Mouse (Mus musculus): ENCODE measurements around the gene Unc45b.
"Not testable (repeated sequence)": the region's sequence is repeated elsewhere in the genome, so short reads cannot be mapped to it uniquely, and the experiment has no call there.

Gene Unc45b

DNA sequence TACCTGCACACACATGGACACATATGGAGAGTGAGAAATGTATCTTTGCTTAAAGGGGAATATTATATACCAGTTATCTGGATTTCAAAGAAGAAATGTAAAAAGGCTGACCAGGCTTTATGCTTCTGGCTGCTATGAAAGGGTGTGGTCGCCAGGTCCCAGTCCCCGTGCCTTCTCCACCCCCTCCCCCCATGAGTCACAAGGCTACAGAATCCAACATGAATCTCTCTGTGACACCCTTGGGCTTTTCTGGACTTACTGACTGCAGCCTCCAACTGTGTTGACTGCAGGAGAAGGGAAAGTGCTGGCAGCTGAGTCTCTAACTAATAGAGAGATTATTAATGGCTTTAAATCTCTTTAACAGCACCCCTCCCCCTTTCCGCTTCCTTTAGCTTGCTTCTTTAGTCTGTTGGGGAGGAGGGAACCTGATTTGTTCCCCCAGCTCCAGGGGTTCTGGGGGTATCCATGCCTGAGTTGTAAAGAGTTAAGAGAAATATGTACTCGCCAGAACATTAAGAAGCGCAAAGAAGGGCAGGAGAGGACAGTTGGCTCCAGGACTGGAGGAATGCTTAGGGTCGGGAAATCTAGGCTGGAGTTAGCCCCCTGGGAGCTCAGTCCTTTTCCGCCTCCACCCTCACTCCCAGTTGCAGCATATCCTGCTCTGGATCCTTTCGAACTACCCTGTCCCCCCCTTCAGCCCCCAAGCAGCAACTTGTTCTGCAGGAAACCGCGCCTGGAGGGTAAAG lies 40.6 kb downstream of the Unc45b start, which contains the start of gene Slfn5:
TSS of gene Slfn5 (plus strand) at position 614 of the 746 bp plus-strand sequence.
- DNase-seq = no peak

DNA sequence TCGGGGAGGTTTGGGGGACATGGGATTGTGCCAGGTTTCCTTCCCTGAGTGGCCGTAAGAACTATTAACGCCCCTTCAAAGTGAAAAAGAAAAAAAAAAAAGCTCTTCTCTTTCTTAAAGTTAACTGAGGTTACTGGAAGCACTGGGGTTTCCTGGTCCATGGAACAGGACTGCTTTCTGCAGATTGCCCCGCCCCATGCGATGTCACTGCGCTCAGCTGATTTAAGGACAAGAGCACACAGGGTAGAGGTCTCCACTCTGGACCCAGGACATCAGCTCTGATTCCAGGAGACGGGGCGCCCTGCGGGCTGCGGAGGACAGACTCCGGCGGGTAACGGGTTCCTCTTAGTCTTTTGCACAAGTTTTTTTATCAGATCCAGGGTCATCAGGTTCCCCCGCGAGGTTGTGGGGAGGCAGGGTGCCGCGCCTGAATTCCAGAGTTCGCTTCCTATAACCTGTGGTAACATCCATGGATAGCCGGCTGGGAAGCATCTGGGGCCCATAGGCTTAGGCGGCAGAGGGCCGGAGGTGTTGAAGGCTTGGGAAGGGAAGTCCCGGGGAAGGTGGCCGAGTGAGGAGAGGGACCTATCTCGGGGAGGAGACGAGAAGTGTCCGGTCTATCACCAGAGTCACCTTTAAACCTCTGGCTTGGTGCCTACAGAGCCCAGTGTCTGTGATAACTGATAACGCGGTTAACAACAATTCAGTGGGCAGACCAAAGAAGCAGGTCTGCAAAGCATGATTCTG lies 41.7 kb downstream of the Unc45b start:
- DNase-seq = no peak

DNA sequence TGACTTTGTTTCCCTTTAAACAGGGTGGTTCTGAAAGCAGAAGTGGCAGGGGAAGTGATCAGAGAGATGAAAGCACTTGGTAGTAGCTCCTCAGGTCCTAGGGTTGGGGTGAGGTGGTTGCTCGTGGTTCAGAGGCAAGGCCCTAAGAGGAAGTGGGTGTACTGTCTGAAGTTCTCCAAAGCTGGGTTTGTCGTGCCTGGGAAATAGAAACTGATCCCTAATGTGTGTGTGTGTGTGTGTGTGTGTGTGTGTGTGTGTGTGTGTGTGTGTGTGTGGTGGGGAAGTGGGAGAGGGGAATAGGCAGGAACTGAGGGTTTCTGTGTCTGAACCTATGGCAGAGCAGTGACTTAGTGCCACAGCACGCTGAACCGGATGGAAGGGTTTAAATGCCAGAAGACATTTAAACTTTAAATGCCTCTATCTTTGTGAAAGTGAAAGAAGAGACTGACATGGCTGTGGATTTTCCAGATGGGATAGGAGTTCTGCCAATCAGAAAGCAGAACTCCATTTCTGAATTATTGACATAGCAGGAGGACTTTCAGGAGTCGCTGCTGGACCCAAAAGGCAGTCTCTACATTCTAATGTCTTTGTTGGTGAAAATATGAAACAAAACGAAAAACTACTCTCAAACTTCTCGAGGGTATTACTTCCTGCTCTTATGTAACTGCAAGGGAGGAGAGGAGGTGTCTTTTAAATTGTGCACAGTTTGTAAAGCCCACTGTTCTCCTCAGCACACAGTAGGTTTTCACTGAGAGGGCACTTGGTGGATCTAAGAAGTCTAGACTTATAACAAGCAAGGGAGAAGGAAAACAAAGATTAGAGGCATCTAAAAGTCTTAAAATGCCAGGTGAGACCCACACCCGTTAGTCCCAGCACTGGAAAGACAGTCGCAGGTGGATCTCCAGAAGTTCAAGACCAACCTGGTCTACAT lies 42.5 kb downstream of the Unc45b start:
- no peak for DNase-seq

DNA sequence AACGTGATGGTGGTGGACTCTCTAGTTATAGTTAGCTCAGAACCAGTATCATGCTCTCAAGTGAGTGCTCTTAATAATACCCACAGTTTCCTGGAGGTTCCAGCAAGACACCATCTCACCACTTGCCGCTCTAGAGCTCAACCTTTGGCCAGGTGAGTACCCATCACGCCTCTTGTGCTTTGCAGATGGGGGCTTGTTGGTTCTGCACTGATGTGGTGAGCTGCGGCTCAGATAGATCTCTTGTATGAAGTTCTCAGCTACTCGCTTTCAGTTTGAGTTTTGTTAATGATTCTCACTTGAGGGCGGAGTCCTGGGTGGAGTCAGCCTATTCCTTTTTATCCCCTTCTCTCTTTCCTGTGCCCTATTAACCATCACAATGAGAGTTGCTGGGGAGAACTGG lies 44.3 kb downstream of the Unc45b start:
- DNase-seq = no peak

DNA sequence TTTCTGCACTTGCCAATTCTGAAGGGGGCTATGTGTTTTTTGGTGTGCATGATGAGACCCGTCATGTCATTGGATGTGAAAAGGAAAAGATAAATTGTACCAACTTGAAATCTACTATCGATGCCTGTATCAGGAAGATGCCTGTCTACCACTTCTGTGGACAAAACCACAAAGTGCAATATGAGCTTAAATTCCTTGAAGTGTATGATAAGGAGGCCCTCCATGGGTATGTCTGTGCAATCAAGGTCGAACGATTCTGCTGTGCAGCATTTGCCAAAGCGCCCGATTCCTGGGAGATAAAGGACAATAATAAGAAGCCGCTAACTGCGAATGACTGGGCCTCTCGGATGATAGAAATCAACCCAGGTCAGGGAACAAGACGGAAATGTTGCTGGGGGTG lies 46.6 kb downstream of the Unc45b start:
- DNase-seq = no peak

DNA sequence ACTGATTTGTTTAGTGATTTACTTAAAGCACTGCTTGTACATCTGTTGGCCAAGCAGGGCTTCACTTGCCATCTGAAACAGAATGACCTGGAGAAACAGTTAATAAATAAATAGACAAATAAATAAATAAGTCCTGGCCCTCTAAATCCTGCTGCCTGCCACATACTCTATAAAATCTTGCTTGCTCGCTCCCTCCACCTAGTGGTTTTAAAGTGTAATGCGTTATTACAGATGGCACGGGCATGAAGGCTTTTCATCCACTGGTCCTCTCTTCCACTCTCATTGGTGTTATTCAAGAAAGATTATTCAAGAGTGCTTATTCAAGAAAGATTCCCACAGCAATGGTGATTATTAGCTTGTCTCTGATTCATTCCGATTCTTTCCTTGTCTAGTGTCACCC lies 49.3 kb downstream of the Unc45b start:
- peak; percentile 19 to 44 for DNase-seq

DNA sequence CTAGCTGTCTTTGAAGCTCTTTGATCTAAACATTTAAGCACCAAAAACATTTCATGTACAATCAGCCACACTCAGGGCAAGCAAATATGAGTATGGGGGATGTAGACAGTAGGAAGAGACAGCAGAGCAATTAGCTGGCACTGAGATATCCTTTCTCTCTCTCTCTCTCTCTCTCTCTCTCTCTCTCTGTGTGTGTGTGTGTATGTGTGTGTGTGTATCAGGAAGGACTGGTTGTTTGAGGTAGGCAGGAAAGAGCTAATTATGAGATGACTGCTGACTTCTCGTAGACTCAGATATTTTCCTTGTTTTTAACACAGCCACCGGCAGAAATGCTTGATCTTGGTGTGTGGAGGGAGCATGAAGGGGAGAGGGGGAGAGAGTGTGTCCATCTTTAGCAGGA lies 51.4 kb downstream of the Unc45b start:
- no peak for DNase-seq

DNA sequence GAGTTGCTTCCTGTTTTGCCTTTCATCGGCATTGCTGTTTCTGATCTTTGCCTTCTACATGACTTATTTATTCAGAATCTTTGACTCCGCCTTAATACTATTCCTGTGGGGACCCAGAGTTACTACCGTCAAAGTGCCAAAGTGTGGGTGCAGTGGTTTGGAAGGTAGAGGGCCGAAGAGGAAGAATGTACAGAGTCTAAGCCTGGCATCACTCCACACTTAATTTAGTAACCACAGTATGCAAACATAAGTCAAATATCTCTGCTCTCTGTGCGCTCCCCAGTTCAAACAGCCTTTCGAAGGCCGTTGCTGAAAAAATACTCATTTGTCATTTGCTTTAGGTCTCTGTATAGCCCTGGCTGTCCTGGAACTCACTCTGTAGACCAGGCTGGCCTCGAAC lies 51.9 kb downstream of the Unc45b start:
- DNase-seq = no peak

DNA sequence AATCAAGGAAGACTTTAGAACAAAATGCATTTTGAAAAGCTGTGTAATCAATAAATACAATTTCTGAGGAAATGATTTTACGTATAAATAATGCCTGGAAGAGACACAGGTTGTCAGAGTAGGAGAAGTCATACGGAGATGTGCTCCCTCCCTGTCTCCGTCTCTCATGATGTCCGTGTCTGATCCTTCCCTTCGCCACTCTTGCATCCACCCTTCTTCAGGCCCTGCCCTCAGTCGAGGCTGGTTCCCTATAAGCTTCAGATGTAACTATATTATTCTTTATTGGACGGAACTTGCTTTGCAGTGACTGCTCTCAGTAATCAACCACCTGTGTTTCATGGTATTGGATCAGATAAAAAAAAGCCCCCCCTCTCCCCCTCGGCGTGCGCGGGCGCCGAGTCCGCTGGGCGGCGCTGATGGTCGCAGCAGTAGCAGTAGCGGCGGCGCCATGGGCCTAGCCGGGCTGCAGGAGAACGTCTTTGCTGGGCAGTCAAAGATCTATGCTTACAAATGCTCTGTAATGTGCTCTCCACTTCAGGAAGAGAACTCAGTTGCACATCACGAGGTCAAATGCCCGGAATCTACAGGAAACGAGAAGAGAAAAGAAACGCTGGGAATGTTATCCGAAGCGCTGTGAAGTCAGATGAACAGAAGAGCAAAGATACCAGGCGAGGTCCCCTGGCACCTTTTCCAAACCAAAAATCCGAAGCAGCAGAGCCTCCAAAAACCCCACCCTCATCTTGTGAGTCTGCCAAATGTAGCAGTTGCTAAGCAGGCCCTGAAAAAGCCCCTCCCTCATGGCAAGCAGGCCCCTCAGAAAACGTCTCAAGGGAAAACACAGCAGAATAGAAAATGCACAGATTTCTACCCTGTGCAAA lies 60.6 kb downstream of the Unc45b start:
- peak; percentile 59 to 77 for DNase-seq

DNA sequence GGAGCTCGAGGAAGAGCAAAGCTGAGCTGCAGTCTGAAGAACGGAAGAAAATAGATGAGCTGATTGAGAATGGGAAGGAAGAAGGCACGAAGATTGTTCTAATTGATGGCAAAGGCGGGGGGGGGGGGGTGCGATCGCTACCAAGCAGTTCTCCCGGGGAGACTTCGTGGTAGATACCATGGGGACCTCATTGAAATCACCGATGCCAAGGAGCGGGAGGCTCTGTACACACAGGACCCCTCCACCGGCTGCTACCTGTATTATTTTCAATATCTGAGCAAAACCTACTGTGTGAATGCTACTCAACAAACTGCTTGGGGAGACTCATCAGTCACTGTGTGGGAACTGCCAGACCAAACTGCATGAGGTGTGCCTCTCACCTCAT lies 61.2 kb downstream of the Unc45b start:
- no peak for DNase-seq

DNA sequence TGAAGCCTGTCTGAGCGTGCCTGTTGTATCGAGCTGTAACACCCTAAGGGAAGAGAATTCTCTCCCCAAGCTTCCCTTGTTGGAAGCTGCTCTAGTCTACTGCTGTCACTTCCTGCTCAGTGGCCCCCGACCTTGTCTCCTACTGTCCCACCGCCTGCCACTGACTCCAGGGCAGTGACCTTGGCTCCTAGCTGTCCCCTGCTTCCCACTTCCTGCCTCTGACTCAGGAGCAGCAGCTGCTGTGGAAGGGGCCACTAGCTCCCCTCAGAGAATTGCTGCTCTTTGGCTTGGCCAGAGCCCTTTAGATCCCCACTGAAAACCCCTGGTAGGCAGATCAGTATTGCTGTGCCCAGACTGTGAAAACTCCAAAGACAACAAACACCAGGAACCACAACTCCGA lies 63.6 kb downstream of the Unc45b start:
- DNase-seq = no peak

DNA sequence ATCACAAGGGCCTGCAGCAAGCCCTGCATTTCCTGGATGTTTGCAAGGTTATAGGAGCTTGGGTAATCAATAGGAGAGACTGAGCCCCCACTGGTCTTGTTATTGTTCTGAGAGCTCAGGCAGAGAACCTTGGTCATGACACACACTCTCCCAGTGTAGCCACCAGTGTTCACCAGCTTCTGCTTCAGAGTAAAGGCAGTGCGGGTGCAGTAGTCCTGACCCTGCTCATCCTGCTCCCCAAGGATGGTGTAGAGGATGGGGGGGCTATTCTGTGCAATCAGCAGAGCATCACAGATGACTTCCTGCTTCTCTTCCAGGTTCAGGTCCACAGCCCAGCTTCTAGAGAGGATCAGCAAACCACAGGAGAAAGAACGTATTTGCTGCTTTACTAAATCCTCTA lies 72.1 kb downstream of the Unc45b start:
- not testable (repeated sequence) for DNase-seq

DNA sequence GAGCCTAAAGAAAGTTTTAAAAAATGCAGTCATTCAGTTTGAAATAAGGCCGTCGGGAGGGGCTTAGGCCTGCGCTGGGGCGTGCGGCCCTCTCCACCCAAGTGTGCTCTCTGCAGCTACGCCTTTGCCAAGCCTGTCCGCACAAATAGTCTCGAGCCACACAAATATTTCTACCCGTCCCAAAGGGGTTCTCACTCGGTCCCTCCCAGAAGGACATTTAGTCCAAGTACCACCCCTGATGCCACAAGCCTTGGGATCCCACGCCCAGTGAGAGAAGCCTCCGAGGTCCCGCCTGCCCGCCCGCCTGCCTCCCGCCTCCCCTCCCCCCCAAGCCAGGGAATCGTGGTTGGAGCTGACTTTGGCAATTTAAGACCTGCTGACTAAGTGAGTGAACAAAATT lies 72.8 kb downstream of the Unc45b start:
- no peak for DNase-seq

DNA sequence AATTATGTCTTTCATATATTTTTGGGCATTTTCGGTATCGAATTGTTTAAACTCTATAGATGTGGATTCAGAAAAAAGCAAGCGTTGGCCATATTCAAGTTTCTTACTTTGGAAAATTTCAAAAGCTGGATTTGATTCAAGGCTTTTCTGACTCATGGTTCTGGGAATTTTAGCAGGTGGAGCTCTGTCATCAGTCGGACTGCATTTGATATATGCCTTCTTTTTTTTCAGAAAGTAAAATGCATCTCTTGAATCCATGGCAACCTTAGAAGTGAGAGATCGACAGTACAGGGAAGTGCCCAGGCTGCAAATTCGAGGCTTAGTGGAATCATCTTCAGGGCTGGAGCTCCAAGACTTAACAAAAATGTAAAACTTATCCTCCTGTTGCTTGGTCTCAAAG lies 77.3 kb downstream of the Unc45b start:
- no peak for DNase-seq

DNA sequence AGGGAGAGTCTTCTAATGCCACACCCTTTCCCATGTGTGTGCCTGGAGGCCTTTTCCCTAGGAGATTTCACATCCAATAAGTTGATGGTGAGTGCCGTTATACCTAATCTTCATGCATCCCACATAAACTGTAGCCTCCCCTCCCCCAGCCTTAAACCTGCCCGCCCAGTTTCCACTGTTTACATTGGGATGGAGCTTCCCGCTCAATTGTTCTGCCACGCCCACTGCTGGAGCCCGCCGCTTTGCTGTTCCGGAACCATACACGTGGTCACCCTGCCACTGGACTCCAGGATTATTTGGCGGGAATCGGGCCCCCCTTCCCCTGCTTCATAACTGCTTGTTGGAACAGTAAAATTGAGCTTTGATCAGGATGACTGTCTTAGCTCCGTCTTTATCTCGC lies 79.0 kb downstream of the Unc45b start:
- no peak for DNase-seq

DNA sequence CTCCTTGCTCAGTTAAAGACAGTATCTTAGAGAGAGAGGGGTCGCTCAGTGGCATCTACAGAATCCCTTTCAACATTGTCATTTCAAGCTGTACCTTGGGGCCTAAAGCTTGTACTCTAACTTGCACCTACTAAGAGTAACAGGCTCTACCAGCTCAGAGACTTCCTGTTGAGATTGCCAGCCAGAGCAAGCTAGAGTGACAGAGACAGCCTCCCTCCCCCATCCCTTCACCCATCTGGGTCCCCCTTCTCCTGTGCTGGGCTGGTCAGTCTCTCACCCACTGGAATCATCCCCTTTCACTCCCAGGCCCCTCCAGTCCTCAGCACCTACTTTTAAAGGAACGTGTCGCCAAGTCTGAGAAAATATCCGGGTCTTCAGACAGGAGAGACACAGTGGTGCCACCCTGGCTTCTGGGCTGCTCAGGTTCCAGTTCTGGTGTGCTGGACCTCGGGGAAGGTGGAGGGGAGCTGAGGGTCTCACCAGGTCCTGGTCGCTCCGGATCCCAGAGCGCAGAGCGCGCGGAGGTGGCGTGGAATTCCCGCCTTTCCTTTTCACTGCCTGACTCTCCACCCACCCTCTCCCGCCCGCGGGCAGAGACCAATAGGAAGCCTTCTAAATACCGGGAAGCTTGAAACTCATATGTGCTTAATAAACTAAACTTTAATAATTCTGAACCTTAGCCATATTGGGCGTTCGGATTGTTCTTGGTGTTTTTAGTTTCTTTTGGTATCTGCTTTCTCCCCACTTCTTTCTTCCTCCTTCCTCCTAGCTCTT lies 80.4 kb downstream of the Unc45b start:
- DNase-seq = peak in 1 of 2 experiments; percentile 19

DNA sequence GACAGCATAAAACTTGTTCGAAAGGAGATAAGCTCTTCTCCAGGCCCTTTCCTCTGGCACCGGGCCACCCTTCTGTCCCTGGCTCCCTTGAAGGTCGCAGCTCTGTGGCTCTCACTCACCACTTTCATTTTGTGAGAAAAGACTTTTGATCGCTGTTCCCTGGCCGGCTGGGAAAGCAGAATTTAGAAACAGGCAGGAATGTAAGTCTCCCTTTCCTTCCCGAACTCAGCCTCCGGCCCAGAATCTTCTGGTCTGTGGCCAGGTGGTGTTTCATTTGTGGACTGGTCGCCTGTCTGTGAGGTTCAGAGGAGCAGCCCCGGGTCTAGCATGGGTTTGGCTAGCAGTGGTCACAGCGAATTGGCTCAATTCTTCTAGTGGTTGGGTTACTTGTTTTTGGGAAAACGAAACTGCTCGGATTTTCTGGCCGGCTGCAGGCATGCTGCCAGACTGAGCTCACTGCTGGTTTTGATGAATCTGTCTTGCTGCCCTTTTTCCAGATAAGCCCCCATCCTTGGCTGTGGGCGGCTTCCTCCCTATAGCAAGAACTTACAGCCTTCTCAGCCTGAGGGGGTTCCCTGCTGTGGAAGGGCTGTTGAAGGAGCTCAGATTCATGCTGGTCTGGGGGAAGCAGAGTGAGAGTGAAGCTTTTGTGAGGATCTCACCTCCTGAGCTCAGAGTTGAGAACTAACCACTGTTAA lies 81.3 kb downstream of the Unc45b start, which contains the start of gene Slfn9:
TSS of gene Slfn9 (minus strand) at position 362 of the 698 bp plus-strand sequence.
- DNase-seq = peak; percentile 32 to 55

Data from cerebellum, postnatal 25 days (tissue).